Mouse (Mus musculus): ENCODE measurements around the gene Shkbp1.

Gene Shkbp1

GRCm38 (mm10) chr7:27366082-27366844, 10.4 kb upstream of the Shkbp1 start:
- DNase-seq (ENCODE audit: low read depth in 2 of 2, low spot score in 2 of 2) = no peak

- DNase-seq (ENCODE audit: low read depth in 2 of 2, low spot score in 2 of 2) = no peak
Observed at GRCm38 (mm10) chr7:27364379-27364778, 8.6 kb upstream of the Shkbp1 start.

- peak; percentile 78 to 86 for DNase-seq (ENCODE audit: low read depth in 2 of 2, low spot score in 2 of 2)
Observed at GRCm38 (mm10) chr7:27361283-27361946, 5.6 kb upstream of the Shkbp1 start.

GRCm38 (mm10) chr7:27360749-27361148, 4.9 kb upstream of the Shkbp1 start:
- DNase-seq (ENCODE audit: low read depth in 2 of 2, low spot score in 2 of 2) = no peak

GRCm38 (mm10) chr7:27359706-27360358, 4.0 kb upstream of the Shkbp1 start:
- no peak for DNase-seq (ENCODE audit: low read depth in 2 of 2, low spot score in 2 of 2)

GRCm38 (mm10) chr7:27359162-27359561, 3.3 kb upstream of the Shkbp1 start:
- no peak for DNase-seq (ENCODE audit: low read depth in 2 of 2, low spot score in 2 of 2)

- no peak for DNase-seq (ENCODE audit: low read depth in 2 of 2, low spot score in 2 of 2)
Observed at GRCm38 (mm10) chr7:27357595-27357978, 1.8 kb upstream of the Shkbp1 start.

GRCm38 (mm10) chr7:27356861-27357594, 1.2 kb upstream of the Shkbp1 start, which contains the start of gene Gm20479:
Gene Gm20479, minus strand, starts transcription at chr7:27357419.
- DNase-seq (ENCODE audit: low read depth in 2 of 2, low spot score in 2 of 2) = no peak

- no peak for DNase-seq (ENCODE audit: low read depth in 2 of 2, low spot score in 2 of 2)
Observed at GRCm38 (mm10) chr7:27356248-27356647, 429 bp upstream of the Shkbp1 start.

GRCm38 (mm10) chr7:27355261-27355660, 558 bp downstream of the Shkbp1 start:
- no peak for DNase-seq (ENCODE audit: low read depth in 2 of 2, low spot score in 2 of 2)

- DNase-seq (ENCODE audit: low read depth in 2 of 2, low spot score in 2 of 2) = no peak
Observed at GRCm38 (mm10) chr7:27354783-27355182, 1.0 kb downstream of the Shkbp1 start.

- no peak for DNase-seq (ENCODE audit: low read depth in 2 of 2, low spot score in 2 of 2)
Observed at GRCm38 (mm10) chr7:27354144-27354543, 1.7 kb downstream of the Shkbp1 start.

GRCm38 (mm10) chr7:27345444-27345843, 10.4 kb downstream of the Shkbp1 start:
- no peak for DNase-seq (ENCODE audit: low read depth in 2 of 2, low spot score in 2 of 2)

GRCm38 (mm10) chr7:27342595-27342994, 13.2 kb downstream of the Shkbp1 start:
- DNase-seq (ENCODE audit: low read depth in 2 of 2, low spot score in 2 of 2) = no peak

- DNase-seq (ENCODE audit: low read depth in 2 of 2, low spot score in 2 of 2) = no peak
Observed at GRCm38 (mm10) chr7:27339519-27339918, 16.3 kb downstream of the Shkbp1 start.

GRCm38 (mm10) chr7:27339114-27339513, 16.7 kb downstream of the Shkbp1 start:
- DNase-seq (ENCODE audit: low read depth in 2 of 2, low spot score in 2 of 2) = no peak

- no peak for DNase-seq (ENCODE audit: low read depth in 2 of 2, low spot score in 2 of 2)
Observed at GRCm38 (mm10) chr7:27337175-27337853, 18.5 kb downstream of the Shkbp1 start, which contains the start of gene Ltbp4. Gene Ltbp4, minus strand, starts transcription at chr7:27337692.

- peak; percentile 78 to 85 for DNase-seq (ENCODE audit: low read depth in 2 of 2, low spot score in 2 of 2)
Observed at GRCm38 (mm10) chr7:27335928-27336823, 19.6 kb downstream of the Shkbp1 start.

GRCm38 (mm10) chr7:27335011-27335720, 20.7 kb downstream of the Shkbp1 start:
- no peak for DNase-seq (ENCODE audit: low read depth in 2 of 2, low spot score in 2 of 2)
